10 mouse cellular contexts compared by ENCODE assay signal in genomic region chr17:31692918-31693317, GRCm38 (mm10). TPM values are rescaled to one million over a fixed set of nuclear protein-coding genes. Genes with fewer than 3 reads are reported as not detected.
A peak's percentile ranks its signal among the peaks of the same experiment; 100 is the strongest.
DNase-seq lines count a peak whose midpoint lies in the region; ATAC-seq and TF ChIP-seq lines count a peak whose summit lies in the region.
"Had no signal": no experiment of that assay in that cellular context is flagged by ENCODE, and none has a peak within 500 bp of the region (broad histone marks: within the 10 kb centered on the region; RNA-seq: fewer than 3 reads in every experiment).

No protein-coding gene starts in this region.

- no peak overlapping the region for H3K9ac ChIP-seq in embryonic facial prominence, embryonic 12.5 days
- H3K9ac ChIP-seq in kidney, embryonic 16.5 days (replicated peaks; ENCODE audit: low read length), result no peak overlapping the region
- peak overlapping the region; percentile 15; the same call in 1 of the 2 replicates for H3K9ac ChIP-seq in embryonic facial prominence, embryonic 14.5 days (ENCODE audit: low read depth, low read length)
- no peak overlapping the region for H3K9ac ChIP-seq in liver, postnatal 0 days (replicated peaks)

- TF ChIP-seq CTCF in liver, postnatal 0 days (IDR thresholded peaks at IDR 0.05; ENCODE audit: low read depth), result no peak
- TF ChIP-seq CTCF in layer of hippocampus, adult 2 months (conservative IDR thresholded peaks at IDR 0.05), result no peak

- no peak for ATAC-seq in embryonic facial prominence, embryonic 12.5 days (ENCODE audit: insufficient number of reproducible peaks, insufficient read depth, low FRiP score, low TSS enrichment)
- ATAC-seq in kidney, embryonic 16.5 days (ENCODE audit: low FRiP score, low TSS enrichment), result peak; percentile 3; the same call in 1 of the 2 replicates
- ATAC-seq in embryonic facial prominence, embryonic 14.5 days (ENCODE audit: low read depth), result 0 out of 2 replicates have a peak, but pooled peaks have one; percentile 10
- ATAC-seq in liver, postnatal 0 days, result 0 out of 2 replicates have a peak, but pooled peaks have one; percentile 3

- no peak for DNase-seq in embryonic facial prominence, embryonic 10.5 days (ENCODE audit: low spot score)
- DNase-seq in kidney, postnatal 14 days, result no peak
- no peak for DNase-seq in embryonic facial prominence, embryonic 14.5 days (ENCODE audit: low spot score)
- DNase-seq in liver, postnatal 0 days, result no peak
- DNase-seq in cerebellum, adult 9-11 months, result no peak
- no peak for DNase-seq in layer of hippocampus, adult 2 months (ENCODE audit: low spot score in 2 of 2)

- peak overlapping the region; percentile 48 for H3K4me2 ChIP-seq in embryonic facial prominence, embryonic 12.5 days (replicated peaks)
- peak overlapping the region; percentile 47; the same call in 1 of the 2 replicates for H3K4me2 ChIP-seq in kidney, embryonic 16.5 days (replicated peaks; ENCODE audit: low read depth, low read length)
- peak overlapping the region; percentile 44; the same call in 1 of the 2 replicates for H3K4me2 ChIP-seq in embryonic facial prominence, embryonic 14.5 days (ENCODE audit: low read depth, low read length)
- H3K4me2 ChIP-seq in liver, postnatal 0 days (ENCODE audit: low read depth, low read length), result 0 out of 2 replicates have a peak overlapping the region, but pooled peaks have one; percentile 13

- no peaks in the 10 kb centered on the region for H3K27me3 ChIP-seq in embryonic facial prominence, embryonic 12.5 days
- H3K27me3 ChIP-seq in embryonic facial prominence, embryonic 10.5 days (replicated peaks; ENCODE audit: low read depth, poor library complexity, severe bottlenecking), result 0 out of 2 replicates have a peak, but pooled peaks cover 2% of the 10 kb centered on the region
- no peaks in the 10 kb centered on the region for H3K27me3 ChIP-seq in kidney, embryonic 16.5 days (ENCODE audit: insufficient read depth, low read length)
- no peaks in the 10 kb centered on the region for H3K27me3 ChIP-seq in embryonic facial prominence, embryonic 14.5 days (replicated peaks; ENCODE audit: control insufficient read depth, insufficient read depth, low read length)
- H3K27me3 ChIP-seq in liver, postnatal 0 days (ENCODE audit: insufficient read depth, low read length), result no peaks in the 10 kb centered on the region

- peaks cover 18% of the 10 kb centered on the region for H3K4me1 ChIP-seq in embryonic facial prominence, embryonic 12.5 days
- peaks cover 18% of the 10 kb centered on the region for H3K4me1 ChIP-seq in embryonic facial prominence, embryonic 10.5 days
- H3K4me1 ChIP-seq in kidney, embryonic 16.5 days (ENCODE audit: insufficient read depth, low read length), result peaks cover 14% of the 10 kb centered on the region
- H3K4me1 ChIP-seq in embryonic facial prominence, embryonic 14.5 days (ENCODE audit: control insufficient read depth, insufficient read depth, low read length), result no peaks in the 10 kb centered on the region
- peaks cover 4% of the 10 kb centered on the region for H3K4me1 ChIP-seq in liver, postnatal 0 days (ENCODE audit: insufficient read depth)

- no peak for TF ChIP-seq EP300 in liver, postnatal 0 days (IDR thresholded peaks at IDR 0.05; ENCODE audit: low read depth)

- H3K36me3 ChIP-seq in embryonic facial prominence, embryonic 12.5 days, result no peaks in the 10 kb centered on the region
- H3K36me3 ChIP-seq in embryonic facial prominence, embryonic 10.5 days (replicated peaks), result no peaks in the 10 kb centered on the region
- H3K36me3 ChIP-seq in kidney, embryonic 16.5 days (ENCODE audit: insufficient read depth, low read length), result no peaks in the 10 kb centered on the region
- H3K36me3 ChIP-seq in embryonic facial prominence, embryonic 14.5 days (ENCODE audit: control insufficient read depth, insufficient read depth, low read length), result no peaks in the 10 kb centered on the region
- no peaks in the 10 kb centered on the region for H3K36me3 ChIP-seq in liver, postnatal 0 days (replicated peaks; ENCODE audit: insufficient read depth, low read length)

- WGBS in embryonic facial prominence, embryonic 12.5 days, result 40% methylated on average over 5 of the region's 5 CpGs
- WGBS in embryonic facial prominence, embryonic 10.5 days, result 44% methylated on average over 5 of the region's 5 CpGs
- WGBS in kidney, embryonic 16.5 days, result 39% methylated on average over 5 of the region's 5 CpGs
- WGBS in embryonic facial prominence, embryonic 14.5 days, result 38% methylated on average over 5 of the region's 5 CpGs
- WGBS in liver, postnatal 0 days (ENCODE audit: insufficient replicate concordance), result 38% methylated on average over 5 of the region's 5 CpGs

- no peak overlapping the region for H3K4me3 ChIP-seq in embryonic facial prominence, embryonic 12.5 days
- H3K4me3 ChIP-seq in embryonic facial prominence, embryonic 10.5 days, result no peak overlapping the region; the same call in 1 of the 2 replicates
- no peak overlapping the region for H3K4me3 ChIP-seq in kidney, embryonic 16.5 days (ENCODE audit: low read length)
- no peak overlapping the region for H3K4me3 ChIP-seq in embryonic facial prominence, embryonic 14.5 days (ENCODE audit: low read depth, low read length)
- no peak overlapping the region for H3K4me3 ChIP-seq in liver, postnatal 0 days (ENCODE audit: low read depth, low read length)
- H3K4me3 ChIP-seq in layer of hippocampus, adult 2 months, result no peak overlapping the region

- no peaks in the 10 kb centered on the region for H3K9me3 ChIP-seq in embryonic facial prominence, embryonic 12.5 days
- no peaks in the 10 kb centered on the region for H3K9me3 ChIP-seq in embryonic facial prominence, embryonic 10.5 days
- H3K9me3 ChIP-seq in kidney, embryonic 16.5 days (ENCODE audit: low read length), result no peaks in the 10 kb centered on the region
- no peaks in the 10 kb centered on the region for H3K9me3 ChIP-seq in embryonic facial prominence, embryonic 14.5 days (ENCODE audit: control insufficient read depth, low read length)
- no peaks in the 10 kb centered on the region for H3K9me3 ChIP-seq in liver, postnatal 0 days (ENCODE audit: low read length)

- H3K27ac ChIP-seq in embryonic facial prominence, embryonic 12.5 days, result no peak overlapping the region
- H3K27ac ChIP-seq in embryonic facial prominence, embryonic 10.5 days (replicated peaks), result no peak overlapping the region
- no peak overlapping the region for H3K27ac ChIP-seq in kidney, embryonic 16.5 days (ENCODE audit: low read length)
- H3K27ac ChIP-seq in embryonic facial prominence, embryonic 14.5 days (replicated peaks; ENCODE audit: low read depth, low read length), result no peak overlapping the region
- H3K27ac ChIP-seq in liver, postnatal 0 days (ENCODE audit: low read depth), result no peak overlapping the region
- H3K27ac ChIP-seq in layer of hippocampus, adult 2 months, result no peak overlapping the region

RNA-seq across cellular contexts. Expression of gene Cryaa, which starts 15.3 kb away (rescaled TPM):
- polyA plus RNA-seq in embryonic facial prominence, embryonic 12.5 days (2016; fragmentation: Nextera tagmentation; extraction: Ambion mirVana), result 112 and 283 TPM in 2 replicates
- 0.77 TPM in 1 of 2 replicates, not detected in the other for polyA plus RNA-seq in embryonic facial prominence, embryonic 10.5 days (2016; fragmentation: Nextera tagmentation; extraction: Ambion mirVana)
- not detected in 2 replicates for polyA plus RNA-seq in kidney, embryonic 16.5 days (2015; fragmentation: Nextera tagmentation; extraction: Ambion mirVana)
- 0.41 and 0.89 TPM in 2 replicates for polyA plus RNA-seq in embryonic facial prominence, embryonic 14.5 days (2014; fragmentation: Nextera tagmentation; extraction: Ambion mirVana)
- not detected in 2 replicates for polyA plus RNA-seq in liver, postnatal 0 days (2015; fragmentation: Nextera tagmentation; extraction: Ambion mirVana)
- under 1 TPM; 0.49 to 0.66 TPM for total RNA-seq in layer of hippocampus, adult 2 months (2021)
- total RNA-seq: adrenal gland, postnatal 25 days; megakaryocyte progenitor cell, adult 5-6 weeks had no signal

RNA-seq across cellular contexts. Expression of gene U2af1, which starts 34.2 kb away (rescaled TPM):
- 378 and 390 TPM in 2 replicates for polyA plus RNA-seq in embryonic facial prominence, embryonic 12.5 days (2016; fragmentation: Nextera tagmentation; extraction: Ambion mirVana)
- polyA plus RNA-seq in embryonic facial prominence, embryonic 10.5 days (2016; fragmentation: Nextera tagmentation; extraction: Ambion mirVana), result 464 and 498 TPM in 2 replicates
- polyA plus RNA-seq in kidney, embryonic 16.5 days (2015; fragmentation: Nextera tagmentation; extraction: Ambion mirVana), result 262 and 338 TPM in 2 replicates
- 134 and 139 TPM in 2 replicates for polyA plus RNA-seq in embryonic facial prominence, embryonic 14.5 days (2014; fragmentation: Nextera tagmentation; extraction: Ambion mirVana)
- polyA plus RNA-seq in liver, postnatal 0 days (2015; fragmentation: Nextera tagmentation; extraction: Ambion mirVana), result 118 and 124 TPM in 2 replicates
- 100 to 1,000 TPM; 125 to 131 TPM for total RNA-seq in layer of hippocampus, adult 2 months (2021)

RNA-seq across cellular contexts. Expression of gene Cbs, which starts 55.9 kb away (rescaled TPM):
- polyA plus RNA-seq in embryonic facial prominence, embryonic 12.5 days (2016; fragmentation: Nextera tagmentation; extraction: Ambion mirVana), result 2.0 and 2.1 TPM in 2 replicates
- 2.5 and 2.8 TPM in 2 replicates for polyA plus RNA-seq in embryonic facial prominence, embryonic 10.5 days (2016; fragmentation: Nextera tagmentation; extraction: Ambion mirVana)
- polyA plus RNA-seq in kidney, embryonic 16.5 days (2015; fragmentation: Nextera tagmentation; extraction: Ambion mirVana), result 3.8 and 5.0 TPM in 2 replicates
- polyA plus RNA-seq in embryonic facial prominence, embryonic 14.5 days (2014; fragmentation: Nextera tagmentation; extraction: Ambion mirVana), result 3.9 and 4.8 TPM in 2 replicates
- polyA plus RNA-seq in liver, postnatal 0 days (2015; fragmentation: Nextera tagmentation; extraction: Ambion mirVana), result 63.7 and 70.1 TPM in 2 replicates
- total RNA-seq in layer of hippocampus, adult 2 months (2021), result 10 to 100 TPM; 60.7 to 62.4 TPM
- total RNA-seq: megakaryocyte progenitor cell, adult 5-6 weeks had no signal

Comparison
In these comparisons a context has a peak if more than half of its experiments do, and no peak if none do; other contexts are left out.
1. RNA of gene Cryaa, which starts 15.3 kb away (polyA plus RNA-seq): 112 to 283 TPM in embryonic facial prominence, embryonic 12.5 days; 0.41 to 0.89 TPM in embryonic facial prominence, embryonic 14.5 days, 0.77 TPM in embryonic facial prominence, embryonic 10.5 days, not detected in kidney, embryonic 16.5 days and not detected in liver, postnatal 0 days; every median in the first group is over 10 times any median in the second.
2. RNA of gene Cbs, which starts 55.9 kb away (polyA plus RNA-seq): 63.7 to 70.1 TPM in liver, postnatal 0 days; 3.8 to 5.0 TPM in kidney, embryonic 16.5 days, 3.9 to 4.8 TPM in embryonic facial prominence, embryonic 14.5 days, 2.5 to 2.8 TPM in embryonic facial prominence, embryonic 10.5 days and 2.0 to 2.1 TPM in embryonic facial prominence, embryonic 12.5 days; every median in the first group is over 10 times any median in the second.
3. Peak in every context shown above with its lines, with median percentiles within 50 percentile points of each other: H3K4me2 ChIP-seq.